Mouse (Mus musculus) embryonic facial prominence, embryonic 12.5 days (tissue): ENCODE measurements at regions not wholly inside any gene's neighbourhood (a gene's known extent, or its start where the extent isn't known, plus 50 kb on each side); places are given as distances from the start of the nearest gene placed in this dataset.

Source experiments
- ATAC-seq: fragments of 200-750 bp; cut with Nextera tagmentation; 2 replicates; pipeline ENCODE4 v1.8.0; 2017; ENCODE audit not compliant: insufficient number of reproducible peaks, insufficient read depth, low FRiP score, low TSS enrichment
- H3K27ac ChIP-seq: fragments of 300-500 bp; sonication (generic); 2 replicates; pipeline ENCODE4 v1.5.1; 2016; ENCODE audit warnings: mild to moderate bottlenecking
- H3K27me3 ChIP-seq: fragments of 300-500 bp; sonication (generic); 2 replicates; pipeline ENCODE4 v1.6.1; 2016; ENCODE audit warnings: mild to moderate bottlenecking, moderate library complexity
- H3K36me3 ChIP-seq: fragments of 300-500 bp; sonication (generic); 2 replicates; pipeline ENCODE4 v1.6.1; 2016; ENCODE audit warnings: mild to moderate bottlenecking
- H3K4me1 ChIP-seq: fragments of 300-500 bp; sonication (generic); 2 replicates; pipeline ENCODE4 v1.6.1; 2016
- H3K4me2 ChIP-seq: fragments of 300-500 bp; sonication (generic); replicated peaks from 2 replicates; pipeline ENCODE4 v1.6.1; 2016; ENCODE audit warnings: mild to moderate bottlenecking, moderate library complexity
- H3K4me3 ChIP-seq: fragments of 300-500 bp; sonication (generic); 2 replicates; pipeline ENCODE4 v1.5.1; 2016; ENCODE audit warnings: mild to moderate bottlenecking
- H3K9ac ChIP-seq: fragments of 300-500 bp; sonication (generic); 2 replicates; pipeline ENCODE4 v1.6.1; 2016; ENCODE audit warnings: mild to moderate bottlenecking, moderate library complexity
- H3K9me3 ChIP-seq: fragments of 300-500 bp; sonication (generic); 2 replicates; pipeline ENCODE4 v1.6.1; 2016; ENCODE audit warnings: mild to moderate bottlenecking, moderate library complexity
- WGBS: fragments of 180-500 bp; shearing (Covaris S2); methylation state at CpG from one replicate; pipeline ENCODE4 v1.1.7; 2016; 5-methylcytosine and 5-hydroxymethylcytosine counted together

DNA sequence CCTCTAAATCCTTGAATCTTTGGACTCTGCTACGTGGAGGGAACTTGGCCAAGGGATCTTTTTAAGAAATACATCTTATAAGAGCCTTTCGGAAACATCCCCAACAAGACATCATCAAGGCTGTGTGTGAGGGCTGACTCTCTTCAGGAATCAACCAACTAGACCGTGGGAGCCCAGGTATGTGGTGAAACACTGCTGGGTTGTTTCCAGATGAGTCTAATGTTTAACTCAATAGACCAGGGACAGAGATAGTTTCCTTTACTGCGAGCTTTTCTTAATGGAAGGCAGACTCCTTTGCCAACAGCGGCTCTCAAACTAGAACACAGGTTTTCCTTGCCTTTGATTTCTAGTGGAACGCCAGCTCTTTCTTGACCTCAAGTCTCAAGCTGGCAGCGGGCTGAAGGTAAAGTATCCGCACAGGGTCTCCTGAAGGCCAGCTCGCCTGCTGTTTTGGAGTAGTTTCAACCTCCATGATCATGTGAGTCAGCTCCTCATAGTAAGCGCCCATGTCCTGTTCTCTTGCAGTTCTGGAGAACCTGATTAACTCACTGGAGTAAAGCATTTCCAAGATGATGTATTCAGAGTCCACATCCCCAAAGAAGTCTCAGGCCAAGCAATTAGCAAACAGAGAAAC is 345.7 kb upstream of the Prkcq start:
- peak overlapping the region; percentile 38 for H3K4me3 ChIP-seq
- no peaks in the 10 kb centered on the region for H3K4me1 ChIP-seq
- H3K27me3 ChIP-seq = no peaks in the 10 kb centered on the region
- 76% methylated on average over 10 of the region's 10 CpGs for WGBS
- peak overlapping the region; percentile 50 for H3K4me2 ChIP-seq
- no peak overlapping the region for H3K9ac ChIP-seq
- H3K9me3 ChIP-seq = no peaks in the 10 kb centered on the region
- ATAC-seq = no peak
- H3K27ac ChIP-seq = no peak overlapping the region
- no peaks in the 10 kb centered on the region for H3K36me3 ChIP-seq

DNA sequence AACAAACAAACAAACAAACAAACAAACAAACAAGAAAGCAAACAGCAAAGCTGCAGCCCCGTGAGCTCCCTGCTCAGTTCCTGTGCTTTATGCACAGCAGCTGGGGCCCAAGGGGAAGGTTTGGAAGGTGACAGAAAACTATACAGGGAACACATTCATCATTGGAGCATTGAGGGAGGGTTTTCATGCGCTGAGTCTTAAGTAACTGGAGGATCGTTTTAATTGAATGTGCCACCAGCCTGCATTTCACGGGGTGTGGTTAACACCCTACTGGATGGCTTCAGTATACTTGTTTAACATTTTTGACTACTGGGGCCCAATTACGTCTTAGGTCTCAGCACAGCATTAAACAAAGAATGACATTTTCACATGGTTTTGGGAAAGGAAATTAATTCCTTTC is 331.9 kb upstream of the Prkcq start:
- ATAC-seq = no peak
- WGBS = 47% methylated on average over 5 of the region's 5 CpGs
- no peaks in the 10 kb centered on the region for H3K9me3 ChIP-seq
- H3K4me1 ChIP-seq = no peaks in the 10 kb centered on the region
- H3K27ac ChIP-seq = no peak overlapping the region
- H3K9ac ChIP-seq = no peak overlapping the region
- no peak overlapping the region for H3K4me2 ChIP-seq
- H3K4me3 ChIP-seq = no peak overlapping the region
- no peaks in the 10 kb centered on the region for H3K27me3 ChIP-seq
- no peaks in the 10 kb centered on the region for H3K36me3 ChIP-seq

DNA sequence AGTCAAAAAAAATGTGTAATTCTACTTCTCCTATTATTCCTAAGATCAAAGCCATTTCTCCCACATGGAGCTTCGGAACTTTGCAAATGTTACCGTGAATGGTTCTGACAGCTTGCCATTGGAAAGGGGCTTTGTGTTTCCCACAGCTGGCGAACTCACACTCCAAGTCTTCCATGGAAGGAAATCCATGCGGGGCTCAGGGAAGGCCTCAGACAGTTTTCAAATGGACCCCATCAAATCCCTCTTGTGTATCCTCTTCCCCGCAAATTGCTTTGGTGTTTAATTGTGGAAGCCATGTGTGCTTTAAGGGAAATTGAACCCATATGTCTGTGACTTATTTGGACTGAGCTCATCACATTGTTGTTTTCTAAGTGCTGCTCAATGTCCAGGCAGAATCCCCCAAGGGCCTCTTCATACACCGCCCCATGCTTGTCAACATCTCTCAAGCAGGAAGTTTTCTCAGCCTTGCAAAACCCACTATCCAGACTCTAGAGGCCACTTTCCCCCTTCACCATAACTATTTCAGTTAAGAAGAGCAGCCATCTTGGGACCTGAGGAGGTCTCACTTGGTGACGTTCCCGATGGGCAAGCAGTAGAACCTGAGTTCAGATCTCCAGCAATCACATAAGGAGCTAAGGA is 310.1 kb upstream of the Prkcq start:
- H3K36me3 ChIP-seq = no peaks in the 10 kb centered on the region
- H3K27ac ChIP-seq = no peak overlapping the region
- 45% methylated on average over 8 of the region's 8 CpGs for WGBS
- no peaks in the 10 kb centered on the region for H3K27me3 ChIP-seq
- no peaks in the 10 kb centered on the region for H3K9me3 ChIP-seq
- no peak overlapping the region for H3K4me3 ChIP-seq
- no peak overlapping the region for H3K4me2 ChIP-seq
- H3K9ac ChIP-seq = no peak overlapping the region
- no peaks in the 10 kb centered on the region for H3K4me1 ChIP-seq
- ATAC-seq = no peak

DNA sequence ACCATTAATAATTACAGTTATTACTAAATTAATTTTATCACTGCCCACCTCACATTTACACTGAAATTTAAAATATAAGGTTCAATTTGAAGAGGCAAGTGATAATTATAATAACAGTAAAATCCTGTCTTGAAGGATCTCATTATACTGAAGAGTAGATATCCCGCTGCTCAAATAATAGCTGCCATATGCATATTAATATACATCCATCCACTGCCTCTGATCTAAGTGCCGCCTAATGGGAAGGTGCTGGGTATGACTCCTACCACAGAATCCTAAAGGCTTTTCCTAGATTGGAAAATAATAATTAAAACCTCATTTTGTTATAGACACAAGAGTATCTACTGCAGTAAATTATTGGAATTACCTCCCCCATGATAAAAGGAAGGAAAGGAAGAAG is 307.5 kb upstream of the Prkcq start:
- Histone ChIP-seq H3K4me3 (no peak overlapping the region), H3K4me2 (no peak overlapping the region), H3K4me1 (no peaks in the 10 kb centered on the region), H3K9ac (no peak overlapping the region), H3K27me3 (no peaks in the 10 kb centered on the region), H3K27ac (no peak overlapping the region), H3K9me3 (no peaks in the 10 kb centered on the region), H3K36me3 (no peaks in the 10 kb centered on the region)
- ATAC-seq = no peak
- WGBS = 78% methylated on average over 2 of the region's 2 CpGs

DNA sequence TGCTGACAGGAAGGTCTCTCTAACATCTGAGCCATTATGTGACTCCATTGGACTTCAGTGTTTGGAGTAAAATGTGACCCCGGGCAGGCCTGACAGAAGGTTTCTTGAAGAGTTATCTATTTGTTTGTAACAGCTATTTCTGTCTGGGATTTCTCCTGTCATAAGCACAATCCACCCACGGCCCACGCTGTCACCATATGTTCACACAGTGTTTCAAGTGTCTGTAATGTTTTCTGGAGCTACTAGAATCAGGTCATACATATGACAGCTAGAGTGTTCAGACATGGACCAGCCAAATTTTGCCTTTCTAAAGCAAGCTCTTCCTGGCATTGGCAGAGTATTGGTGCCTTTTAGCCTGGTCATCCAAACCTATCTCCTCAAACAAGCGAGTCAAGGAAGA is 297.6 kb upstream of the Prkcq start:
- Histone ChIP-seq H3K27ac (no peak overlapping the region), H3K9ac (no peak overlapping the region), H3K9me3 (no peaks in the 10 kb centered on the region), H3K4me2 (no peak overlapping the region), H3K27me3 (no peaks in the 10 kb centered on the region), H3K4me3 (no peak overlapping the region), H3K36me3 (no peaks in the 10 kb centered on the region), H3K4me1 (no peaks in the 10 kb centered on the region)
- WGBS = 91% methylated on average over 4 of the region's 4 CpGs
- ATAC-seq = no peak

DNA sequence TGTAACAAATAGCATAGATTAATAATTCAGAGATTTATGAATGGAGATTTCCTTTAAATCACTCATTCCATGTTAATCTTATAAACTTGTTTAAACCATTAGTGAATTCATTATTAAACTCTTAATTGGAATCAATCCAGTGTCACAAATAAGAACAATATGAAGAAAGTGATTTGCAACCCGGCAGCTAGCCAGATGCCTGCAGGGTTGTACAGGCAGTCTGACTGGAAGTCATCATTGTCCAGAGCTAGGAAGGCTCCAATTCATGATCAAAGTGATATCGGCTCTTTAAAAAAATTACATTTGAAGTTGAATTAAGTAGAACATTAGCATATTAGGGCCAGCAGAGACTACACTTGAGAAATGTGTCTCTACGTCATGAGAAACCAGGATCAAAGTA is 270.0 kb upstream of the Prkcq start:
- no peaks in the 10 kb centered on the region for H3K27me3 ChIP-seq
- no peaks in the 10 kb centered on the region for H3K4me1 ChIP-seq
- no peak overlapping the region for H3K4me2 ChIP-seq
- no peak overlapping the region for H3K27ac ChIP-seq
- no peak for ATAC-seq
- no peak overlapping the region for H3K4me3 ChIP-seq
- H3K9me3 ChIP-seq = no peaks in the 10 kb centered on the region
- no peak overlapping the region for H3K9ac ChIP-seq
- no peaks in the 10 kb centered on the region for H3K36me3 ChIP-seq
- 61% methylated on average over 3 of the region's 3 CpGs for WGBS

DNA sequence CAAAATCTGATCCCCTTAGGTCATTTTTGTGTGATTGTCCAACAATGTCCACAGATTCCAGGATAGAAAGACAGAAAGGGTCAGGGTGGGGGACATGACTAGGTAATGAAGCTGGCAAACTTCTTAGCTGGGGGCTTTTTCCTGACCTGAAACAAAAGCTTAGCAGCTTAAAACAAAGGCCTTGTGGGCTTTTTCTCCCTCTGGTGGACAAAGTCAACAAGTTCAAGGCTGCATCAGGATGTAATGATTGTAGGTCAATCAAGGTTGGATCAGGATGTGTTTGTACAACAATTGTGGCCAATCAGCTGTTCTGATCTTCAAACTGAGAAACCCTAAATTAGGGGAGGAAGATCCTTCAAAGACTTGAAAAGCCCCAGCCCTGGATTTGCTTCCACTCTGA is 252.0 kb upstream of the Prkcq start:
- 0 out of 2 replicates have a peak, but pooled peaks cover 9% of the 10 kb centered on the region for H3K4me1 ChIP-seq
- H3K27me3 ChIP-seq = no peaks in the 10 kb centered on the region
- no peak overlapping the region for H3K4me3 ChIP-seq
- H3K27ac ChIP-seq = no peak overlapping the region
- no peaks in the 10 kb centered on the region for H3K9me3 ChIP-seq
- H3K36me3 ChIP-seq = no peaks in the 10 kb centered on the region
- no peak for ATAC-seq
- no peak overlapping the region for H3K9ac ChIP-seq
- H3K4me2 ChIP-seq = no peak overlapping the region

DNA sequence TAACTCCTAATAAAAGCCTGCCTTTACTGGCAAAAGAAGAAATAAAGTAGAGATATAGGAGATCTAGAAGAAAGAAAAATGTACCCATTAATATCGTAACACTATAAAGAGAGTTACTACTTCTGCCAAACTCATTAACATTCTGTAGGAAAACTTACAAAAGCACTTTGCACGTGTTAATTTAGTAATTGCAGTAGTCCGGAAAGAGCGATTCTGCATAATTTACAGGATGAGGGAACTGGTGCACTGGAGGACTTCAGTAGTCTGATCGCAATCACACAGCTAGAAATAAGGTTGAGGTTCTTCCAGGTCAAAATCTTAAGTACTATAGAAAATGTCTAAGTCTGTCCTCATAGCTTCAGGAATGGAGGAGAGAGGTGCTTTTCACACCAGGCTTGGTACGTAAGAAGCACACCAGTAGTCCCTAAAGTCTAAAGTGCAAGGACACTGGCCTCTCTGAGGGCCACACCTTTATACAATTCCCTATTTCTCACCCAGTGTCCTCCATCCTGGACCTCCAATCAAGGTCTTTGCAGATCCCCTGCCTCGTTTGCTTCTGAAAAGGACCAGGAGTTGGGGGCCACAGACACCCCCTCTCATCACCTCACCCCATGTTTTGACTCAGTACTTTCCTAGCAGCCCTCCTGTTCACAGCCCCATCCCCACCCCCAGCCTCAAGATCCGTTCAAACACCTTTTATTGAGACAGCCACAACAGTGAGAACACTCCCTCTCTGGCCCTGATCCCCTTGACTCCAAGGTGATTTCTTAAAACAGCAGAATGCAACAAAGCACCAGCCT is 251.0 kb upstream of the Prkcq start:
- no peaks in the 10 kb centered on the region for H3K36me3 ChIP-seq
- no peaks in the 10 kb centered on the region for H3K27me3 ChIP-seq
- H3K9me3 ChIP-seq = no peaks in the 10 kb centered on the region
- H3K27ac ChIP-seq = no peak overlapping the region
- no peak overlapping the region for H3K9ac ChIP-seq
- H3K4me1 ChIP-seq = 0 out of 2 replicates have a peak, but pooled peaks cover 9% of the 10 kb centered on the region
- 61% methylated on average over 8 of the region's 8 CpGs for WGBS
- peak overlapping the region; percentile 13; the same call in 1 of the 2 replicates for H3K4me2 ChIP-seq
- ATAC-seq = no peak
- H3K4me3 ChIP-seq = no peak overlapping the region

DNA sequence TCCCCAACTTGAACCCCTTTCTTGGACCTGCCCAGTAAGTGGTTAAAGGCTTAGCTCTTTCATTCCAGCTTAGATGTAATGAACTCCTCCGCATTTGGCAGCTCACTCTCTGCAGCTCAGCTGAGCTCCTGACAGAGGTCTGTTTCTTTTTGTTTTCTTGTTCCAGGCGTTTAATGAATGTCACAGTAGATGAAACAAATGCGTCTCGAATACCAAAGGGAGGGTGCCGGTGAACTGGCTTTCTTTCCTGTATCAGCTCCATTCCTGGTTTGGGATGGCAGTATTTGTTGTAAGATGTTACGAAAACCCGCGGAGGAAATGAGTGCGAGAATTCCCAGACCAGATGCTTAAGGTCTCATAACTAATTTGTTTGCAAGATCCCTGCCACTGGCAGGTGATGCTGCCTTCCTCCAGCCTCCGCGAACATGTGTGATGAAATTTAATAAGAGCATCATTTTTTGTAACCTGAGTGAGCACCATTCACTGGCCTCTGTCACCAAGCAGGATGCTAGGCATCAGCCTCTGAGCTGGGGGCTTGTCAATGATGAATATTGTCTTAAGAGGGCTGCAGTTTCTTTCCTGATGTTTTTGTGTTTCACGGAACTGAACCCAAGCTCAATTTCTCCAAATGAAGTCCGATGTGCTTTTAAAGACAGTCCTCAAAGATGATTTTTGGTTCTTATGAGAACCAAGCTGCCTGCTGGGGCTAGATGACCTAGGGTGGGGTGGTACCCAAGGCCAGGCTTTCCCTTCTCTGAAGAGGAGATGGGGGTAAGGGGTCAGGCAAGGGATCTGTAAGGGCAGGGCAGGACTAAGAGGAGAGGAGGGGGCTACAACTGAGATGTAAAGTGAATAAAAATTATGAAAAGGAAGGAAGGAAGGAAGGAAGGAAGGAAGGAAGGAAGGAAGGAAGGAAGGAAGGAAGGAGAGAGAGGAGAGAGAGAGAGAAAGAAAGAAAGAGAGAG is 250.1 kb upstream of the Prkcq start:
- no peak for ATAC-seq
- peak overlapping the region; percentile 13 for H3K4me2 ChIP-seq
- 30% methylated on average over 13 of the region's 13 CpGs for WGBS

DNA sequence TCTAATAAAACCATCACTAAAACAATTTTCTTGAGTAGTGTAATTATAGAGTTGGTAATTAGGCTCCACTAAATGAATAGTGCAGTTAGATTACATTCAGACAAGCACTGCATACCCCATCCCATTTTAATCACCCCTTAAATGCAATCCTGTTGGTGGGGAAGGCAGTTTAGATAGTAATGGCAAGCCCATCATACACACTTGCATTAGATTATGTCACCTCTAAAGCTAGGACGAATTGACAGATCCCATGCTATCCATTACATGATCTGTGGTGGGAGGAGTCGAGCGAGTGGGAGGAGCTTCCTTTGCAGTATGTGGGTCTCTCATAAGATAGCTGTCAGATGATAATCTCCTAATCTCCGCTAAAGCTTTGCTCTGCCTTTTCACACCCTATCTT is 247.9 kb upstream of the Prkcq start:
- Histone ChIP-seq H3K4me3 (no peak overlapping the region), H3K9ac (no peak overlapping the region), H3K9me3 (no peaks in the 10 kb centered on the region), H3K4me2 (no peak overlapping the region), H3K4me1 (0 out of 2 replicates have a peak, but pooled peaks cover 9% of the 10 kb centered on the region), H3K36me3 (no peaks in the 10 kb centered on the region), H3K27ac (no peak overlapping the region), H3K27me3 (no peaks in the 10 kb centered on the region)
- WGBS = 78% methylated on average over 4 of the region's 4 CpGs
- no peak for ATAC-seq

More for the DNA sequence above, 250.1 kb upstream of the Prkcq start:
- no peaks in the 10 kb centered on the region for H3K36me3 ChIP-seq
- no peaks in the 10 kb centered on the region for H3K27me3 ChIP-seq
- 0 out of 2 replicates have a peak, but pooled peaks cover 9% of the 10 kb centered on the region for H3K4me1 ChIP-seq
- no peaks in the 10 kb centered on the region for H3K9me3 ChIP-seq
- no peak overlapping the region for H3K4me3 ChIP-seq
- no peak overlapping the region for H3K27ac ChIP-seq
- H3K9ac ChIP-seq = no peak overlapping the region

DNA sequence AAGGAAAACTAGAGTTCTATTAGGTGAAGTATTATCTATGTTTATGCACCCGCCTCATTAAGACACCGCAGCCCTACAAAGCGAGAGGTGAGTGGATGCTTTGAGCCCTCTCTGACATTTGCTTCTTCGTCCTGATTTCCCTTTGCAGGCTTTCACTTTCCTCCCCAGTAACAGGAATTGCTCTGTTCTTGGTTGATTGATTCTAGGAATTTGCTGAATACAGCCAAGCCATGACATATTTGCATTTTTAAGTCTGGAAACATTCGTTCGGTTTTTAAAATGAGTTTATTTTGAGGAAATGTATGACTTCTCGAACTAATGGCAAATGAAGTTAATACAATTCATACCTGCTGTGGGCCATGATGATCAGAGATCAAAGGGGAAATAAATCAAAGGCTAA is 246.5 kb upstream of the Prkcq start:
- H3K4me2 ChIP-seq = no peak overlapping the region
- no peaks in the 10 kb centered on the region for H3K36me3 ChIP-seq
- no peak overlapping the region for H3K9ac ChIP-seq
- ATAC-seq = no peak
- 0 out of 2 replicates have a peak, but pooled peaks cover 9% of the 10 kb centered on the region for H3K4me1 ChIP-seq
- H3K9me3 ChIP-seq = no peaks in the 10 kb centered on the region
- 66% methylated on average over 7 of the region's 7 CpGs for WGBS
- no peak overlapping the region for H3K27ac ChIP-seq
- no peak overlapping the region for H3K4me3 ChIP-seq
- no peaks in the 10 kb centered on the region for H3K27me3 ChIP-seq
